Mouse (Mus musculus): Measurements from ENCODE around the gene Cflar. TPM values are rescaled to one million over a fixed set of nuclear protein-coding genes. Genes with fewer than 3 reads are reported as not detected.
"Not testable (repeated sequence)": the region's sequence is repeated elsewhere in the genome, so short reads cannot be mapped to it uniquely, and the experiment has no call there.

The Cflar gene
- total RNA-seq, 1 experiment = 16.4 TPM

DNA sequence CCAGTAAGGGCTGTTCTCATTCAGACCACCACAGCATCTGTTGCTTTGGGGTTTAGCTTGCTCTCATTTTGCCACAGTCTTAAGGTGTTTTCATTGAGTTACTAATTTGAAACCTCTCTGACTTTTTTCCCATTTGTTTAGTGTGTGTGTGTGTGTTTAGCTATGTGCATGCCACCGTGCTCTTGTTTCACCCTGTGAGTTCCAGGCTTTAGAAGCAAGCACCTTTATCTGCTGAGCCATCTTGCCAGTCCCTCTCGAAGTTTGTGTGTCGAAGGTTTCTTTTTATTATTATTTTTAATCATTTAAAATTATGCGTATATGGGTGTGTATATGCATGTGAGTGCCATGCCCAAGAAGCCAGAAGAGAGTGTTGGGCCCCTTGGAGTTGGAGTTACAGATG is 87.6 kb downstream of the Cflar start:
- Histone ChIP-seq H3K4me1 (ENCODE audit: control insufficient read depth in 2 of 2, insufficient read depth in 2 of 2, low read length in 2 of 2, poor library complexity in 1 of 2) (no peaks in the 10 kb centered on the region), H3K9ac (ENCODE audit: insufficient read depth, low read depth, low read length, poor library complexity, severe bottlenecking) (no peak overlapping the region), H3K36me3 (ENCODE audit: control insufficient read depth, insufficient read depth, low read length, poor library complexity, severe bottlenecking) (no peaks in the 10 kb centered on the region), H3K27ac (ENCODE audit: insufficient read depth, low read depth, low read length, poor library complexity, severe bottlenecking) (no peak overlapping the region), H3K9me3 (ENCODE audit: control insufficient read depth, insufficient read depth, low read depth, low read length) (no peaks in the 10 kb centered on the region), H3K4me3 (ENCODE audit: insufficient read depth in 1 of 2, low read depth in 1 of 2, low read length in 2 of 2, poor library complexity in 1 of 2, severe bottlenecking in 1 of 2) (no peak overlapping the region)
- DNase-seq (ENCODE audit: low read depth, low spot score) = no peak
- TF ChIP-seq HCFC1 (IDR thresholded peaks at IDR 0.05; ENCODE audit: borderline replicate concordance, insufficient read depth, low read length) (no peak), ZNF384 (IDR thresholded peaks at IDR 0.05; ENCODE audit: low read depth, low read length) (no peak), CHD2 (IDR thresholded peaks at IDR 0.05; ENCODE audit: low read depth, low read length) (no peak), MAFK (IDR thresholded peaks at IDR 0.05; ENCODE audit: insufficient read depth, low read depth, low read length) (no peak)
- in situ Hi-C loops (cut with MboI; ENCODE audit: low sequenced_read_pairs in 2 of 2, unreplicated experiment in 2 of 2) = no loop called here

GRCm38 (mm10) chr1:58800644-58801043 is 89.3 kb downstream of the Cflar start:
- H3K27ac ChIP-seq (ENCODE audit: insufficient read depth, low read depth, low read length, poor library complexity, severe bottlenecking); H3K36me3 ChIP-seq (ENCODE audit: control insufficient read depth, insufficient read depth, low read length, poor library complexity, severe bottlenecking); in situ Hi-C loops (cut with MboI; ENCODE audit: low sequenced_read_pairs in 2 of 2, unreplicated experiment in 2 of 2); H3K4me3 ChIP-seq (ENCODE audit: insufficient read depth in 1 of 2, low read depth in 1 of 2, low read length in 2 of 2, poor library complexity in 1 of 2, severe bottlenecking in 1 of 2); H3K9ac ChIP-seq (ENCODE audit: insufficient read depth, low read depth, low read length, poor library complexity, severe bottlenecking); H3K4me1 ChIP-seq (ENCODE audit: control insufficient read depth in 2 of 2, insufficient read depth in 2 of 2, low read length in 2 of 2, poor library complexity in 1 of 2); H3K9me3 ChIP-seq (ENCODE audit: control insufficient read depth, insufficient read depth, low read depth, low read length); DNase-seq (ENCODE audit: low read depth, low spot score): not testable (repeated sequence)

DNA sequence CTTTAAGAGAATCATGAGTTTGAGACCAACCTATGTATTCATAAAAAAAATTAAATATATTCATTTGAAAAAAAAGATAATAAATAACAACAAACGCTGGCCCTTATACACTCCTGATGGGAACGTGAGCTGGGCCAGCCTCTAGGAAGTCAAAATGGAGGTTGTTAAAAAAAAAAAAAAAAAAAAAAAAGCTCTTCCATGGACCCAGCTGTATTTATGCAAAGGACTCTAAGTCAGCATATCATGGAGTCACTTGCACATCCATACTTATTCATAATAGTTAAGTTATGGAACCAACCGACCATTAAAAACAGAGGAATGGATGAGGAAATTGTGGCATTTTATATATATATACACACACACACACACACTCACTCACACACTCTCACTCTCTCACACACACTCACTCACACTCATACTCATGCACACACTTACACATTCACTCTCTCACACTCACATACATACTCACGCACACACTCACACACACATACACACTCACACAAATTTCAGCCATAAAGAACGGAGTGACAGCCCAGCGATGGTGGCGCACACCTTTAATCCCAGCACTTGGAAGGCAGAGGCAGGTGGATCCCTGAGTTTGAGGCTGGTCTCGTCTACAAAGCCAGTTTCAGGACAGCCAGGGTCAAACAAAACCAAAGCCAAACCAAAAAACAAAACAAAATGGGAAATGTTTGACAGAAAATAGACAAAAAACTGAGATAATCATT is 90.4 kb downstream of the Cflar start:
- no peak overlapping the region for H3K27ac ChIP-seq (ENCODE audit: insufficient read depth, low read depth, low read length, poor library complexity, severe bottlenecking)
- H3K4me1 ChIP-seq (ENCODE audit: control insufficient read depth in 2 of 2, insufficient read depth in 2 of 2, low read length in 2 of 2, poor library complexity in 1 of 2) = no peaks in the 10 kb centered on the region
- TF ChIP-seq ZNF384 (IDR thresholded peaks at IDR 0.05; ENCODE audit: low read depth, low read length) = no peak
- TF ChIP-seq CHD2 (IDR thresholded peaks at IDR 0.05; ENCODE audit: low read depth, low read length) = no peak
- no peak for TF ChIP-seq HCFC1 (IDR thresholded peaks at IDR 0.05; ENCODE audit: borderline replicate concordance, insufficient read depth, low read length)
- no peak for TF ChIP-seq MAFK (IDR thresholded peaks at IDR 0.05; ENCODE audit: insufficient read depth, low read depth, low read length)
- TF ChIP-seq ZC3H11A (IDR thresholded peaks at IDR 0.05; ENCODE audit: borderline replicate concordance, low read depth, low read length) = no peak
- H3K9ac ChIP-seq (ENCODE audit: insufficient read depth, low read depth, low read length, poor library complexity, severe bottlenecking) = no peak overlapping the region
- no peak overlapping the region for H3K4me3 ChIP-seq (ENCODE audit: insufficient read depth in 1 of 2, low read depth in 1 of 2, low read length in 2 of 2, poor library complexity in 1 of 2, severe bottlenecking in 1 of 2)
- DNase-seq (ENCODE audit: low read depth, low spot score) = no peak
- H3K36me3 ChIP-seq (ENCODE audit: control insufficient read depth, insufficient read depth, low read length, poor library complexity, severe bottlenecking) = no peaks in the 10 kb centered on the region
- H3K9me3 ChIP-seq (ENCODE audit: control insufficient read depth, insufficient read depth, low read depth, low read length) = no peaks in the 10 kb centered on the region
- in situ Hi-C loops (cut with MboI; ENCODE audit: low sequenced_read_pairs in 2 of 2, unreplicated experiment in 2 of 2) = no loop called here

DNA sequence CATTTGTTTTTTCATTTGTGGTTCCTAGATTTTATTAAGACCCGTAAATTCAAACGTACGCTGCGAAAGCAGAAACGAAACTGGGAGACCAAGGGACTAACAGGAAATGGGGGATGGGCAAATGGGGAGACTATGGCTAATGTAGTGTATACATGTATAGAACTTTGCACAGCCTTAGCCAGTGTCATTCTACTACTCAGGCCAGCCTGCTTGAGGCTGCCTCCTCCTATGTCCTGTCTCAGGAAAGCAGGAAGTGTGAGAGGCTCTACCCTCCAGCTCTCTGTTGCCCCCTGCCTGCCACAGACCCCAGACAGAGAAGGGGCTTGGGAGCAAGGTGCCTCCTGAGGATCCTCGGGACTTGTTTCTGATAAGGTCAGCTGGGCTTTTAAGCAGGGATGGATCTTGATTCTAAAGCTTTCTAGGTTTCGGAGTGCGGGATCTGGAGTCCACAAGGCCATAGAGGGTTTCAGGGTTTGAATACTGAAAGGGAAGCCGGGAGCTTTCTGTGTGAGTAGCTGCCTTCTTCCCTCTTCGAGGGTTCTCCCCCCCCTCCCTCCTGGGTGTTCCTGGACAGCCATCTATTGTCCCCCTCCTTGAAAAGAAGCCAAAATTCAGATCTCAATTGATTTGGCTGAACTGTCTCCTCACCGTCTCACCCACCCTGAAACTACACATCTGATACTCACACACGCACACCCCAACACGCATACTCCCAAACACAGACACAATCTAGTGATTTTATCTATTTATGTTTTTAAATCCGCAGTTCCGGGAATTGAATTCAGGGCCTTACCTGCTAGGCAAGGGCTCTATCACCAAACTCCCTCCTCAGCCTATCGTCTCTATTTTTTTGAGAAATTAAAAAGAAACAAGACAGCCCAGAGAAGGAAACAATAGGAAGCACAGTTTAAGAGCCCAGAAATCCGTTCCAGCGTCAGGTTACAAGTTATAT is 91.3 kb downstream of the Cflar start:
- H3K4me1 ChIP-seq (ENCODE audit: control insufficient read depth in 2 of 2, insufficient read depth in 2 of 2, low read length in 2 of 2, poor library complexity in 1 of 2) = no peaks in the 10 kb centered on the region
- H3K36me3 ChIP-seq (ENCODE audit: control insufficient read depth, insufficient read depth, low read length, poor library complexity, severe bottlenecking) = no peaks in the 10 kb centered on the region
- H3K9me3 ChIP-seq (ENCODE audit: control insufficient read depth, insufficient read depth, low read depth, low read length) = no peaks in the 10 kb centered on the region
- TF ChIP-seq HCFC1 (IDR thresholded peaks at IDR 0.05; ENCODE audit: borderline replicate concordance, insufficient read depth, low read length) (no peak), ZNF384 (IDR thresholded peaks at IDR 0.05; ENCODE audit: low read depth, low read length) (no peak), CHD2 (IDR thresholded peaks at IDR 0.05; ENCODE audit: low read depth, low read length) (no peak), MAFK (IDR thresholded peaks at IDR 0.05; ENCODE audit: insufficient read depth, low read depth, low read length) (no peak), ZC3H11A (IDR thresholded peaks at IDR 0.05; ENCODE audit: borderline replicate concordance, low read depth, low read length) (no peak)
- no peak overlapping the region for H3K9ac ChIP-seq (ENCODE audit: insufficient read depth, low read depth, low read length, poor library complexity, severe bottlenecking)
- H3K27ac ChIP-seq (ENCODE audit: insufficient read depth, low read depth, low read length, poor library complexity, severe bottlenecking) = no peak overlapping the region
- in situ Hi-C loops (cut with MboI; ENCODE audit: low sequenced_read_pairs in 2 of 2, unreplicated experiment in 2 of 2) = no loop called here
- H3K4me3 ChIP-seq (ENCODE audit: insufficient read depth in 1 of 2, low read depth in 1 of 2, low read length in 2 of 2, poor library complexity in 1 of 2, severe bottlenecking in 1 of 2) = no peak overlapping the region
- peak; percentile 6 for DNase-seq (ENCODE audit: low read depth, low spot score)

Measured in ES-E14 (cell line).